Mouse (Mus musculus) forebrain, embryonic 14.5 days (tissue): ENCODE measurements around the gene Rph3al. TPM values are rescaled to one million over a fixed set of nuclear protein-coding genes. Genes with fewer than 3 reads are reported as not detected.

Source experiments
- ATAC-seq: fragments of 200-750 bp; cut with Nextera tagmentation; 2 replicates; pipeline ENCODE4 v1.8.0; 2017; ENCODE audit warnings: mild to moderate bottlenecking, moderate library complexity
- DNase-seq: peaks from one replicate; pipeline ENCODE4 v3.0.0-alpha.2; 2015; ENCODE audit warnings: low spot score
- H3K27ac ChIP-seq: fragments of 300-500 bp; sonication (generic); 2 replicates; pipeline ENCODE4 v1.5.1; 2014; ENCODE audit warnings: low read depth, mild to moderate bottlenecking, control low read depth, low read length, moderate library complexity
- H3K27me3 ChIP-seq: fragments of 300-500 bp; sonication (generic); replicated peaks from 2 replicates; pipeline ENCODE4 v1.6.1; 2014; ENCODE audit warnings: low read length, control low read depth, mixed read lengths; ENCODE audit not compliant: control insufficient read depth, insufficient read depth
- H3K36me3 ChIP-seq: fragments of 300-500 bp; sonication (generic); 2 replicates; pipeline ENCODE4 v1.6.1; 2014; ENCODE audit warnings: low read length, control low read depth; ENCODE audit not compliant: control insufficient read depth, insufficient read depth
- H3K4me1 ChIP-seq: fragments of 300-500 bp; sonication (generic); 2 replicates; pipeline ENCODE4 v1.6.1; 2014; ENCODE audit warnings: antibody characterized with exemption, low read length, control low read depth; ENCODE audit not compliant: control insufficient read depth, insufficient read depth
- H3K4me2 ChIP-seq: fragments of 300-500 bp; sonication (generic); 2 replicates; pipeline ENCODE4 v1.6.1; 2014; ENCODE audit warnings: mild to moderate bottlenecking, control low read depth, low read length
- H3K4me3 ChIP-seq: fragments of 300-500 bp; sonication (generic); 2 replicates; pipeline ENCODE4 v1.5.1; 2014; ENCODE audit warnings: low read depth, low read length, control low read depth
- H3K9ac ChIP-seq: fragments of 300-500 bp; sonication (generic); 2 replicates; pipeline ENCODE4 v1.6.1; 2014; ENCODE audit warnings: mild to moderate bottlenecking, low read length, control low read depth, moderate library complexity
- H3K9me3 ChIP-seq: fragments of 300-500 bp; sonication (generic); replicated peaks from 2 replicates; pipeline ENCODE4 v1.6.1; 2016; ENCODE audit warnings: low read length, control low read depth, mixed read lengths; ENCODE audit not compliant: control insufficient read depth
- WGBS: fragments of 180-500 bp; shearing (Covaris S2); extraction: QIAGEN DNeasy Blood & Tissue Kit; methylation state at CpG from one replicate; pipeline ENCODE4 v1.1.7; 2014; 5-methylcytosine and 5-hydroxymethylcytosine counted together
- polyA plus RNA-seq: library from polyadenylated mRNA; unstranded; fragments of >200 nt; fragmentation: Nextera tagmentation; extraction: Ambion mirVana; gene quantifications from 2 replicates; pipeline ENCODE4 v1.2.1, GENCODE M21; 2014

Gene Rph3al
- polyA plus RNA-seq, 1 experiment from 2014 or later: 2.8 TPM

GRCm38 (mm10) chr11:75839536-75840430 lies 98.4 kb downstream of the Rph3al start:
- Histone ChIP-seq H3K9ac (no peak overlapping the region), H3K4me2 (no peak overlapping the region), H3K27me3 (no peaks in the 10 kb centered on the region), H3K9me3 (no peaks in the 10 kb centered on the region), H3K27ac (no peak overlapping the region), H3K36me3 (no peaks in the 10 kb centered on the region), H3K4me1 (0 out of 2 replicates have a peak, but pooled peaks cover 6% of the 10 kb centered on the region), H3K4me3 (no peak overlapping the region)
- DNase-seq: peak; percentile 35
- no peak for ATAC-seq
- 72% methylated on average over 12 of the region's 12 CpGs for WGBS

- H3K27me3 ChIP-seq: no peaks in the 10 kb centered on the region
- H3K36me3 ChIP-seq: no peaks in the 10 kb centered on the region
- no peak overlapping the region for H3K4me3 ChIP-seq
- H3K9ac ChIP-seq: no peak overlapping the region
- H3K9me3 ChIP-seq: no peaks in the 10 kb centered on the region
- H3K4me2 ChIP-seq: no peak overlapping the region
- DNase-seq (no peak), ATAC-seq (no peak)
- H3K27ac ChIP-seq: no peak overlapping the region
- WGBS: 78% methylated on average over 10 of the region's 10 CpGs
- H3K4me1 ChIP-seq: 0 out of 2 replicates have a peak, but pooled peaks cover 6% of the 10 kb centered on the region
Measured at GRCm38 (mm10) chr11:75838861-75839426, 99.3 kb downstream of the Rph3al start.

- no peaks in the 10 kb centered on the region for H3K9me3 ChIP-seq
- ATAC-seq: no peak
- H3K27me3 ChIP-seq: no peaks in the 10 kb centered on the region
- 0 out of 2 replicates have a peak, but pooled peaks cover 6% of the 10 kb centered on the region for H3K4me1 ChIP-seq
- H3K9ac ChIP-seq: no peak overlapping the region
- H3K36me3 ChIP-seq: no peaks in the 10 kb centered on the region
- H3K27ac ChIP-seq: no peak overlapping the region
- H3K4me3 ChIP-seq: no peak overlapping the region
- DNase-seq: no peak
- 54% methylated on average over 11 of the region's 11 CpGs for WGBS
- no peak overlapping the region for H3K4me2 ChIP-seq
Measured at GRCm38 (mm10) chr11:75836240-75836610, 102.0 kb downstream of the Rph3al start.

GRCm38 (mm10) chr11:75835587-75836239 lies 102.5 kb downstream of the Rph3al start:
- Histone ChIP-seq H3K27ac (no peak overlapping the region), H3K4me2 (no peak overlapping the region), H3K9me3 (no peaks in the 10 kb centered on the region), H3K9ac (no peak overlapping the region), H3K27me3 (no peaks in the 10 kb centered on the region), H3K4me3 (no peak overlapping the region), H3K36me3 (no peaks in the 10 kb centered on the region), H3K4me1 (0 out of 2 replicates have a peak, but pooled peaks cover 6% of the 10 kb centered on the region)
- 85% methylated on average over 11 of the region's 11 CpGs for WGBS
- DNase-seq: no peak
- no peak for ATAC-seq

GRCm38 (mm10) chr11:75833081-75833480 lies 105.1 kb downstream of the Rph3al start:
- Histone ChIP-seq H3K27me3 (no peaks in the 10 kb centered on the region), H3K27ac (no peak overlapping the region), H3K4me1 (no peaks in the 10 kb centered on the region), H3K36me3 (no peaks in the 10 kb centered on the region), H3K4me3 (no peak overlapping the region), H3K9me3 (no peaks in the 10 kb centered on the region), H3K9ac (no peak overlapping the region), H3K4me2 (no peak overlapping the region)
- 89% methylated on average over 6 of the region's 6 CpGs for WGBS
- ATAC-seq: no peak
- DNase-seq: no peak

GRCm38 (mm10) chr11:75830386-75830785 lies 107.8 kb downstream of the Rph3al start:
- WGBS: 97% methylated on average over 3 of the region's 3 CpGs
- DNase-seq (no peak), ATAC-seq (no peak)
- Histone ChIP-seq H3K4me3 (no peak overlapping the region), H3K9me3 (no peaks in the 10 kb centered on the region), H3K27me3 (no peaks in the 10 kb centered on the region), H3K36me3 (no peaks in the 10 kb centered on the region), H3K4me1 (no peaks in the 10 kb centered on the region), H3K9ac (no peak overlapping the region), H3K4me2 (no peak overlapping the region), H3K27ac (no peak overlapping the region)

GRCm38 (mm10) chr11:75827414-75827813 lies 110.8 kb downstream of the Rph3al start:
- no peaks in the 10 kb centered on the region for H3K4me1 ChIP-seq
- no peak overlapping the region for H3K4me3 ChIP-seq
- no peaks in the 10 kb centered on the region for H3K9me3 ChIP-seq
- WGBS: 90% methylated on average over 8 of the region's 8 CpGs
- no peaks in the 10 kb centered on the region for H3K27me3 ChIP-seq
- ATAC-seq (no peak), DNase-seq (no peak)
- no peak overlapping the region for H3K4me2 ChIP-seq
- H3K36me3 ChIP-seq: no peaks in the 10 kb centered on the region
- H3K27ac ChIP-seq: no peak overlapping the region
- H3K9ac ChIP-seq: no peak overlapping the region

GRCm38 (mm10) chr11:75823506-75823905 lies 114.7 kb downstream of the Rph3al start:
- no peaks in the 10 kb centered on the region for H3K9me3 ChIP-seq
- no peak overlapping the region for H3K9ac ChIP-seq
- no peaks in the 10 kb centered on the region for H3K4me1 ChIP-seq
- DNase-seq (no peak), ATAC-seq (no peak)
- H3K27me3 ChIP-seq: no peaks in the 10 kb centered on the region
- H3K4me3 ChIP-seq: no peak overlapping the region
- H3K36me3 ChIP-seq: no peaks in the 10 kb centered on the region
- H3K27ac ChIP-seq: no peak overlapping the region
- H3K4me2 ChIP-seq: no peak overlapping the region
- 67% methylated on average over 7 of the region's 7 CpGs for WGBS
